Mouse (Mus musculus): ENCODE measurements at regions not wholly inside any gene's neighbourhood (a gene's known extent, or its start where the extent isn't known, plus 50 kb on each side); places are given as distances from the start of the nearest gene placed in this dataset.

- no peak for DNase-seq (ENCODE audit: low spot score in 2 of 2)
Measured at GRCm38 (mm10) chr2:59406976-59407375, 77.5 kb upstream of the Dapl1 start.

DNA sequence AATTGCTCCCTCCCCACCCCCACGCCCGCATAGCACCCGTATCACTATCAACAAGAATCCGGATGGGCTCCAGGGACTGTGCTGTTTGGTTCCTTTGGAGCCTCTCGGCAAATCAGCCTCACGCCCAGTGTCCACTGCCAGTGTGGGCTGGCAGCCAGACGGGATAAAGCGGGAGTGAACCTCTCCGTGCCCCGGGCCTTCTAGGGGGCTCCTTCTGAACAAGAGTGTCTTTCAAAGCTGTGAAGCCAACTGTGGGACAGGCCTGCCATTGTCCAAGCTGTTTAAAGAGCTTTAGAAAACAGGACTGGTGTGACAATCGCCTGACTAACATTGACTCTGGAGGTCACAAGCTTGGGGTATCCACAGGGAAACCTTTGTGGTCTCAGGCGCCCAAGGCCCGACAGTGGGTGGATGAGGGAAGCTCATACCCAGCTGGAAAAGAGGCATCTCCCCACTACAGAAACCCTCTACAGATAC, 76.9 kb upstream of the Dapl1 start:
- peak in 1 of 2 experiments; percentile 64 for DNase-seq (ENCODE audit: low spot score in 2 of 2)

GRCm38 (mm10) chr2:59408040-59408587, 76.3 kb upstream of the Dapl1 start:
- DNase-seq (ENCODE audit: low spot score in 2 of 2): no peak

GRCm38 (mm10) chr2:59414612-59415011, 69.8 kb upstream of the Dapl1 start:
- DNase-seq (ENCODE audit: low spot score in 2 of 2): no peak

GRCm38 (mm10) chr2:59416491-59417195, 67.8 kb upstream of the Dapl1 start:
- DNase-seq (ENCODE audit: low spot score in 2 of 2): no peak

DNA sequence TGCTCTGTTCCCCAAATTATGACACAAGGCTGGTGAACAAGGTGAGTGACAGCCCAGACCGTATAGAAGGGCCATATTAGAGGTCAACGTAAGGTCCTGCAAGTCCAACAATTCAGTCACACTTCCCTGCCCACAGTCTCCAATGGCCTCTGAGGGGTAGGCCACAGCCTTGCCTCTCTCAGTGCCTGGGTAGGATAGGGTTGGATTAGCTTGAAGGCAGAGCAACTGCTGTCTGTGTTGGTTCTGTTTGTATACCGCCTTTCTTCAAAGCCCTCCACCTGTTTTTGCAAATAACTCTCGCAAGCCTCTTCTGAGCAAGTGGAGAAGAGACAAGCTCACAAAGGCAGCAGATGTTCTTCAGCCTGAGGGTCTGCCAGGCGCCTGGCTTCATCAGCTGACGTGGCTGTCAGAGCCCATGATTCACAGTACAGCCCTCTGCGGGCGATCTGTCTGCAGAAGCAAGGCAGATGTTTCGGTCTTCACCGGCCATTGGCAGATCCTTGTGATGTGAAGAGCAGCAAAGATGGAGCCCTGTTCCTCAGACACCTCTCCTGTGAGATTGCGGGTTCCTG, 67.0 kb upstream of the Dapl1 start:
- DNase-seq (ENCODE audit: low spot score in 2 of 2): no peak

- no peak for DNase-seq (ENCODE audit: low spot score in 2 of 2)
Measured at GRCm38 (mm10) chr2:59420496-59420895, 64.0 kb upstream of the Dapl1 start.

- DNase-seq (ENCODE audit: low spot score in 2 of 2): no peak
Measured at GRCm38 (mm10) chr2:59422291-59423242, 61.9 kb upstream of the Dapl1 start.

DNA sequence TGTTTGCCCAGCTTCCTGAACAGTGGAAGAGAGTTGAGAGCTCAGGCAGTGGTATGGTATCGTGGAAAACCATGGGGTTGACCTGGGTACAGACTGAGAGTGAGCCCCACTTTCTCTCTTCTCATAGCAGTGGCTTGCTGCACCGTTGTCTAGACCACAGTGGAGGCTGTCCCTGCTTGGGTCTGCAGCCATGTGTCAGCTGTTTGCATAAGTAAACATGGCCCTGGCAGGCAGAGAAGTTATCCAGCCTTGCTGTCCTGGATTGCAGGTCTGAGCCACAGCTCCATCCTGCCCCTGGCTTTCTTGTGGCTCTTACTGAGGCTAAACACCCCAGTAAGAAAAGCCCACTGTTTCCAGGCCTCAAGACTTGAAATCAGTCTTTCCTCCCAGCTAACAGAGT, 60.2 kb upstream of the Dapl1 start:
- no peak for DNase-seq (ENCODE audit: low spot score in 2 of 2)

GRCm38 (mm10) chr2:59424729-59425128, 59.7 kb upstream of the Dapl1 start:
- DNase-seq (ENCODE audit: low spot score in 2 of 2): no peak

GRCm38 (mm10) chr2:59425876-59426275, 58.6 kb upstream of the Dapl1 start:
- DNase-seq (ENCODE audit: low spot score in 2 of 2): no peak

GRCm38 (mm10) chr2:59431466-59431865, 53.0 kb upstream of the Dapl1 start:
- DNase-seq (ENCODE audit: low spot score in 2 of 2): no peak

GRCm38 (mm10) chr2:59431867-59432266, 52.6 kb upstream of the Dapl1 start:
- DNase-seq (ENCODE audit: low spot score in 2 of 2): no peak

Data from cerebellum, postnatal 4 days (tissue).